Mouse (Mus musculus): ENCODE measurements around the gene Sugct.

DNA sequence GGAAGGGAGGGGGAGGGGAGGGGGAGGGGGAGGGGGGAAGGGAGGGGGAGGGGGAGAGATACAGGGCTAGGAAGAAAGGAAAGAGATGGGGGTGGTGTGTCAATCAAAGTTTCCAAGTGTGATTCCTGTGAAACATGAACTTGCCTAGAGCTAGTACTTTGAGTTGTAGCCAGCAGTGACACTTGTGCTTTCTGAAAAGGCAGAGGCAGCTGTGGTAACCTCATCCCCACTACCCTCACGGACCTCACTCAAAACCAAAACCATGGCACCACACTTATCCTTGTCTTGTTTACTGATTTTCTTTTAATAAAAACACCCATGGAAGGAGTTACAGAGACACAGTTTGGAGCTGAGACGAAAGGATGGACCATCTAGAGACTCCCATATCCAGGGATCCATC is 698.9 kb downstream of the Sugct start:
- TF ChIP-seq CTCF (IDR thresholded peaks at IDR 0.05; ENCODE audit: insufficient read depth, low read depth, low read length), result no peak
- TF ChIP-seq POLR2A (IDR thresholded peaks at IDR 0.05; ENCODE audit: insufficient read depth, low read depth, low read length), result no peak
